Mouse (Mus musculus) liver, embryonic 14.5 days (tissue): ENCODE data around the gene Asic1.

Experiments
- CTCF ChIP-seq: IDR thresholded peaks from 2 replicates; pipeline ENCODE4 v1.5.1; 2016; ENCODE audit warnings: antibody characterized with exemption, low read depth, control low read depth
- EP300 ChIP-seq: IDR thresholded peaks from 2 replicates; pipeline ENCODE4 v1.6.1; 2016; ENCODE audit warnings: antibody characterized with exemption, low read depth

DNA sequence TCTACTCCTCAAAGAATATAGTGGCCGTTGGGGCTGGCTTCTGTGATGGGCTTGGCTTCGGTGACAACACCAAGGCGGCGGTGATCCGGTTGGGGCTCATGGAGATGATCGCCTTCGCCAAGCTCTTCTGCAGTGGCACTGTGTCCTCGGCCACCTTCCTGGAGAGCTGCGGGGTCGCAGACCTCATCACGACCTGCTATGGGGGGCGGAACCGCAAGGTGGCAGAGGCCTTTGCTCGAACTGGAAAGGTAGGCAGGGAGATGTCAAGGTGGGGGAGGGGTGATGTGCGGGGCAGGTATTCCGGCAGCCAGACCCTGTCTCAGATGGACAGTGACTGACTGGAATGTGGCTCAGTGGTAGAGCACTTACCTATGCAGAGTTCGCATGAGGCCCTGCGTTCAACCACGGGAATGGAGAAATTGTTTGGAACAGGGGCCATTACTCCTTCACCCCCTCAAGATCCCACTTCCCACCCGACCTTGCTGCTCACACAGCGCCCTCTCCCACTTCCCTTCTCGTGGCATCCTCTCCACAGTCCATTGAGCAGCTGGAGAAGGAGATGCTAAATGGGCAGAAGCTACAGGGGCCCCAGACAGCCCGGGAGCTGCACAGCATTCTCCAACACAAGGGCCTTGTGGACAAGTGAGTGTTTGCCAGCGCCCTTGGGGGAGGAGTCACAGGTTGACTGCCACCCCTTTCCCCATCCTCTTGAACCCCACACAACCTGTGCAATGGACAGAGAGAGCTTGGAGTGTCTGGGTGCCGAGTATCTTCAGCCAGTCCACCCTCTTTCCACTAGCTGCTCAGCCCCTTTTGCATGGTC lies 52.0 kb downstream of the Asic1 start:
- TF ChIP-seq EP300: no peak
- no peak for TF ChIP-seq CTCF
